Mouse (Mus musculus): Measurements from ENCODE around the gene Adam8.

DNA sequence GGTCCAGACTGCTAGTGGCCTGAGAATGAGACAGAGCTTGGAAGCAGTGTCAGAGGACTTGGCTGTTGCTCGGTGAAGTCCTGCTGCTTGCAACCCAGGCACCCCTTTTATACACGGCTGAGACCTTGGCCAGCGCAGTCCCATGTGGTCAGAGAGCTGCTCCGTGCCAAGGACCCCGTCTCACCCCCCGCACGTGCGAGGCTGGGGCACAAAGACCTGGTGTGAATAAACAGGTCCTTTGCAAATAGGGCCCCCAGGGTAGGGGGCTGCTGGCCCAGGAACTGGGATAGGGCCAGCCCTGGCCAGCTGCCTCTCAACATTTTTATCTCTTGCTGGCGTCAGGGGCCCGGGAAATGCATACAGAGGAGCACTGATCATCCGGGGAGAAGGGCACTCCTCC lies 34.4 kb downstream of the Adam8 start:
- TF ChIP-seq POLR2A (IDR thresholded peaks at IDR 0.05; ENCODE audit: borderline replicate concordance, insufficient read depth, low read length) (no peak), CTCF (IDR thresholded peaks at IDR 0.05; ENCODE audit: borderline replicate concordance, insufficient read depth, low read depth, low read length) (no peak)

Data from cerebellum, adult 2 months (tissue).